Mouse (Mus musculus) hindbrain, embryonic 16.5 days (tissue): Measurements from ENCODE around the gene Fam180a. TPM values are rescaled to one million over a fixed set of nuclear protein-coding genes. Genes with fewer than 3 reads are reported as not detected.

Experiments
- ATAC-seq: fragments of 200-750 bp; cut with Nextera tagmentation; 2 replicates; pipeline ENCODE4 v1.8.0; 2017; ENCODE audit warnings: moderate TSS enrichment, moderate library complexity
- H3K27ac ChIP-seq: fragments of 300-500 bp; sonication (generic); 2 replicates; pipeline ENCODE4 v1.5.1; 2014; ENCODE audit warnings: low read depth, mild to moderate bottlenecking, control low read depth, low read length, moderate library complexity
- H3K27me3 ChIP-seq: fragments of 300-500 bp; sonication (generic); replicated peaks from 2 replicates; pipeline ENCODE4 v1.6.1; 2014; ENCODE audit warnings: low read length; ENCODE audit not compliant: control insufficient read depth, insufficient read depth
- H3K36me3 ChIP-seq: fragments of 300-500 bp; sonication (generic); 2 replicates; pipeline ENCODE4 v1.6.1; 2014; ENCODE audit warnings: mild to moderate bottlenecking, low read length, moderate library complexity, mixed read lengths; ENCODE audit not compliant: control insufficient read depth, insufficient read depth
- H3K4me1 ChIP-seq: fragments of 300-500 bp; sonication (generic); 2 replicates; pipeline ENCODE4 v1.6.1; 2014; ENCODE audit warnings: low read depth, low read length; ENCODE audit not compliant: control insufficient read depth, insufficient read depth
- H3K4me2 ChIP-seq: fragments of 300-500 bp; sonication (generic); 2 replicates; pipeline ENCODE4 v1.6.1; 2014; ENCODE audit warnings: mild to moderate bottlenecking, low read length, control low read depth, moderate library complexity
- H3K4me3 ChIP-seq: fragments of 300-500 bp; sonication (generic); 2 replicates; pipeline ENCODE4 v1.5.1; 2014; ENCODE audit warnings: mild to moderate bottlenecking, low read length, control low read depth, moderate library complexity
- H3K9ac ChIP-seq: fragments of 300-500 bp; sonication (generic); 2 replicates; pipeline ENCODE4 v1.6.1; 2014; ENCODE audit warnings: low read depth, mild to moderate bottlenecking, control low read depth, low read length, moderate library complexity
- H3K9me3 ChIP-seq: fragments of 300-500 bp; sonication (generic); 2 replicates; pipeline ENCODE4 v1.6.1; 2014; ENCODE audit warnings: mild to moderate bottlenecking, low read length, moderate library complexity; ENCODE audit not compliant: control insufficient read depth
- WGBS: fragments of 180-500 bp; shearing (Covaris S2); extraction: QIAGEN DNeasy Blood & Tissue Kit; methylation state at CpG from one replicate; pipeline ENCODE4 v1.1.7; 2014; 5-methylcytosine and 5-hydroxymethylcytosine counted together
- polyA plus RNA-seq: library from polyadenylated mRNA; unstranded; fragments of >200 nt; fragmentation: Nextera tagmentation; extraction: Ambion mirVana; gene quantifications from 2 replicates; pipeline ENCODE4 v1.2.1, GENCODE M21; 2015

The Fam180a gene
- polyA plus RNA-seq, 1 experiment from 2014 or later: 2.3 TPM

DNA sequence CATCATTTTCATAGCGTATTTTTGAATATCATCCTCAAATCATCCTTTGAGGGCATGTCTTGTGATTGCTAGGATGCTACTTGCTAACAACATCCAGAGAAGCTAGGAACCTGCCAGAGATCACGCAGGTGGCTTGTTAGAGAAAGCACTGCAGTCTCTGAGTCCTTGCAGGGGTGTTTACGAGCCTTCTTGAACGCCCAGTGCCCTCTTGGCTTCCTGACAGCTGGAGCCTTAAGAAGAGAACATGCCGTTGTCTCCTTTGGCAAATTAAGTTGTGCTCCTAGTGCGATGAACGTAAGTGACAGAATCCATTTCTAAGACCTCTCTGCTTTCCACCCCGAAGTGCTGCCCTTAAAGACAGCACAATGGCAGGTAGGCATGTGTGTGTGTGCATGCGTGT lies 1.6 kb downstream of the Fam180a start:
- Histone ChIP-seq H3K9me3 (no peaks in the 10 kb centered on the region), H3K27me3 (no peaks in the 10 kb centered on the region), H3K36me3 (no peaks in the 10 kb centered on the region), H3K4me1 (no peaks in the 10 kb centered on the region), H3K4me3 (no peak overlapping the region), H3K4me2 (no peak overlapping the region), H3K9ac (no peak overlapping the region), H3K27ac (no peak overlapping the region)
- WGBS: 76% methylated on average over 9 of the region's 9 CpGs
- no peak for ATAC-seq

DNA sequence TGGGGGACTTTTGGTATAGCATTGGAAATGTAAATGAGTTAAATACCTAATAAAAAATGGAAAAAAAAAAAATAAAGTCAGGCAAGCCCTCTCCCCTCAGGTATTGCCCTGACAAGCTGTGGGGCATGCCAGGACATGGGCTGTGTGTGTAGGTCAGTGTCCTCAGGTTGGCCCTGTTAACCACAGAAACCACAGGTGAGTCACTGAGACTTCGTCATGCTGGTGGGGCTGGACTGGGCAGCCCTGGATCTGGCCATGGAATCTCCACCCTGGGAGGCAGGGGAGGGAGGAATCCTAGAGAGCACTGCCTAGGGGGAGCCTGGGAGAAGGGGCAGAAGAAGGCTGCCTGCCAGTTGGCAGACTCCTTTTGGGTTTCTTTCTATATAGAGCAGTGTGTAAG lies 2.9 kb downstream of the Fam180a start:
- Histone ChIP-seq H3K36me3 (no peaks in the 10 kb centered on the region), H3K4me1 (no peaks in the 10 kb centered on the region), H3K4me2 (no peak overlapping the region), H3K4me3 (no peak overlapping the region), H3K9me3 (no peaks in the 10 kb centered on the region), H3K27me3 (no peaks in the 10 kb centered on the region), H3K9ac (no peak overlapping the region), H3K27ac (no peak overlapping the region)
- ATAC-seq: no peak
- WGBS: 88% methylated on average over 1 of the region's 1 CpGs

GRCm38 (mm10) chr6:35321105-35321504 lies 4.8 kb downstream of the Fam180a start:
- no peaks in the 10 kb centered on the region for H3K9me3 ChIP-seq
- H3K4me1 ChIP-seq: no peaks in the 10 kb centered on the region
- no peak overlapping the region for H3K4me3 ChIP-seq
- no peaks in the 10 kb centered on the region for H3K27me3 ChIP-seq
- no peak overlapping the region for H3K9ac ChIP-seq
- no peak overlapping the region for H3K27ac ChIP-seq
- ATAC-seq: no peak
- no peak overlapping the region for H3K4me2 ChIP-seq
- no peaks in the 10 kb centered on the region for H3K36me3 ChIP-seq
- 77% methylated on average over 4 of the region's 4 CpGs for WGBS

DNA sequence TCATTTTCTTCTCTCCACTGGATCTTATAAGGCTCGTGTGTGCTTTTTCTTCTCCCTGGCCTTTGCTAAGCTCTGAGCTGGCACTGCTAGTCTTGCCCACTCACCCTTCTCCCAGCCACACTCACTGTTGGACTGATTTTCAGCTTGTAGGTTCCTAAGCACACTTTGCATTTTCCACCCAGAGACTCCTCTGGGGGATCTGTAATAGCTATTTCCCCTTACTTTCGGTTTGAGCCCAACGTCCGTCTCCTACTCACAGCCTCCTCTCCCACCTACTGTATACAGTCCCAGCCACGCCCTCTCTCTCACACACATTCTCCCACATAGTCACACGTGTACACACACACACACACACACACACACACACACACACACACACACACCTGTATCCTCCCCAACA lies 6.1 kb downstream of the Fam180a start:
- Histone ChIP-seq H3K4me2 (no peak overlapping the region), H3K27me3 (no peaks in the 10 kb centered on the region), H3K9me3 (no peaks in the 10 kb centered on the region), H3K4me1 (no peaks in the 10 kb centered on the region), H3K4me3 (no peak overlapping the region), H3K27ac (no peak overlapping the region), H3K36me3 (no peaks in the 10 kb centered on the region), H3K9ac (no peak overlapping the region)
- 86% methylated on average over 6 of the region's 6 CpGs for WGBS
- no peak for ATAC-seq

- Histone ChIP-seq H3K36me3 (no peaks in the 10 kb centered on the region), H3K4me2 (no peak overlapping the region), H3K9me3 (no peaks in the 10 kb centered on the region), H3K4me1 (no peaks in the 10 kb centered on the region), H3K9ac (no peak overlapping the region), H3K27me3 (no peaks in the 10 kb centered on the region), H3K4me3 (no peak overlapping the region), H3K27ac (no peak overlapping the region)
- 94% methylated on average over 8 of the region's 8 CpGs for WGBS
- no peak for ATAC-seq
Measured at GRCm38 (mm10) chr6:35313520-35313919, 12.4 kb downstream of the Fam180a start.

- Histone ChIP-seq H3K36me3 (no peaks in the 10 kb centered on the region), H3K4me1 (no peaks in the 10 kb centered on the region), H3K9me3 (no peaks in the 10 kb centered on the region), H3K27me3 (no peaks in the 10 kb centered on the region), H3K27ac (no peak overlapping the region), H3K9ac (no peak overlapping the region), H3K4me2 (no peak overlapping the region), H3K4me3 (no peak overlapping the region)
- 84% methylated on average over 7 of the region's 7 CpGs for WGBS
- no peak for ATAC-seq
Measured at GRCm38 (mm10) chr6:35309406-35309805, 16.5 kb downstream of the Fam180a start.

- Histone ChIP-seq H3K36me3 (no peaks in the 10 kb centered on the region), H3K4me2 (no peak within 1 kb of the TSS), H3K9me3 (no peaks in the 10 kb centered on the region), H3K27me3 (no peaks in the 10 kb centered on the region), H3K9ac (no peak within 1 kb of the TSS), H3K27ac (no peak within 1 kb of the TSS), H3K4me3 (no peak within 1 kb of the TSS), H3K4me1 (no peaks in the 10 kb centered on the region)
- ATAC-seq: no peak
- WGBS: 21% methylated on average over 7 of the region's 7 CpGs
Measured at GRCm38 (mm10) chr6:35308037-35308436, 17.9 kb downstream of the Fam180a start, which contains the start of gene Slc13a4. Slc13a4 (minus strand) TSS chr6:35308131.

- H3K4me1 ChIP-seq: no peaks in the 10 kb centered on the region
- H3K4me3 ChIP-seq: no peak overlapping the region
- H3K27me3 ChIP-seq: no peaks in the 10 kb centered on the region
- no peaks in the 10 kb centered on the region for H3K36me3 ChIP-seq
- no peaks in the 10 kb centered on the region for H3K9me3 ChIP-seq
- H3K27ac ChIP-seq: no peak overlapping the region
- no peak overlapping the region for H3K9ac ChIP-seq
- no peak overlapping the region for H3K4me2 ChIP-seq
- ATAC-seq: no peak
- 68% methylated on average over 13 of the region's 13 CpGs for WGBS
Measured at GRCm38 (mm10) chr6:35307136-35307535, 18.8 kb downstream of the Fam180a start.

DNA sequence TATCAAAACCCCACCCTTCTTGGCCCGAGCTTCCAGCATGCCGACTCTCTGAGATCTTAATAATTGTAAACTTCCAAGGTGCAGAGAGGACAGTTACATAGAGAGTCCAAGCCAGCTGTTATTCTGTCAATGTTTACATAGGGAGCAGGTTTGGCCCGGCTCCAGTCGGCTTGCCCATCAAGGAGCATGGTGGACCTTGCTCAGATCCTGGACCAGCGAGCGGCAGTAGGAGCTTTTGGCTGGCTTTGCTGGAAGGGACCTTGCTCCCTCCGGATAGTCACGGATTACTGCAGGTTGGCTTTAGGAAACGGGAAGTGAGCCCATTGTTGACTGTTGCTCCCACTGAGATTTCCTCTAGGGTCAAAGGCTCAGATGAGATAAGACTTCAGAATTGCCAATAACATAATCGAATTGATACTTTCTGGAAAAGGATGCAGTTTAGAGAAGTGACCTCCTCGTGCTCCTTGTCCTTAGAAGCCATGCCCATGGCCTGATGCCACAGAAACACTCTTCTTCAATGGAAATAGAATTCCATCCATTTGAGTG lies 22.5 kb downstream of the Fam180a start:
- H3K27ac ChIP-seq: no peak overlapping the region
- H3K9ac ChIP-seq: no peak overlapping the region
- no peak overlapping the region for H3K4me3 ChIP-seq
- ATAC-seq: no peak
- H3K9me3 ChIP-seq: no peaks in the 10 kb centered on the region
- H3K4me2 ChIP-seq: no peak overlapping the region
- 80% methylated on average over 11 of the region's 11 CpGs for WGBS
- H3K27me3 ChIP-seq: no peaks in the 10 kb centered on the region
- H3K4me1 ChIP-seq: no peaks in the 10 kb centered on the region
- H3K36me3 ChIP-seq: no peaks in the 10 kb centered on the region

GRCm38 (mm10) chr6:35302581-35302980 lies 23.4 kb downstream of the Fam180a start:
- no peaks in the 10 kb centered on the region for H3K9me3 ChIP-seq
- H3K27ac ChIP-seq: no peak overlapping the region
- no peaks in the 10 kb centered on the region for H3K4me1 ChIP-seq
- no peaks in the 10 kb centered on the region for H3K27me3 ChIP-seq
- H3K4me3 ChIP-seq: no peak overlapping the region
- H3K36me3 ChIP-seq: no peaks in the 10 kb centered on the region
- no peak overlapping the region for H3K4me2 ChIP-seq
- WGBS: 95% methylated on average over 7 of the region's 7 CpGs
- ATAC-seq: no peak
- H3K9ac ChIP-seq: no peak overlapping the region
